Mouse (Mus musculus) cerebellum, postnatal 4 days (tissue): ENCODE data around the gene Shroom1.

Experiments used
- DNase-seq, 2 experiments: peaks; one replicate each; pipeline ENCODE4 v3.0.0; 2022; ENCODE audit warnings: low spot score in 2 of 2, mixed read lengths in 1 of 2

Shroom1 gene

GRCm38 (mm10) chr11:53479171-53479782 lies 22.3 kb downstream of the Shroom1 start:
- no peak for DNase-seq

GRCm38 (mm10) chr11:53479783-53480301 lies 22.8 kb downstream of the Shroom1 start, which contains the start of the genes Gm9945 and Sowaha:
Gene Gm9945 (plus strand): TSS chr11:53480166.
Gene Sowaha (minus strand): TSS chr11:53480274.
- DNase-seq, result no peak

GRCm38 (mm10) chr11:53481088-53481730 lies 24.2 kb downstream of the Shroom1 start:
- DNase-seq, result no peak

GRCm38 (mm10) chr11:53483159-53483891 lies 26.3 kb downstream of the Shroom1 start:
- DNase-seq, result no peak

DNA sequence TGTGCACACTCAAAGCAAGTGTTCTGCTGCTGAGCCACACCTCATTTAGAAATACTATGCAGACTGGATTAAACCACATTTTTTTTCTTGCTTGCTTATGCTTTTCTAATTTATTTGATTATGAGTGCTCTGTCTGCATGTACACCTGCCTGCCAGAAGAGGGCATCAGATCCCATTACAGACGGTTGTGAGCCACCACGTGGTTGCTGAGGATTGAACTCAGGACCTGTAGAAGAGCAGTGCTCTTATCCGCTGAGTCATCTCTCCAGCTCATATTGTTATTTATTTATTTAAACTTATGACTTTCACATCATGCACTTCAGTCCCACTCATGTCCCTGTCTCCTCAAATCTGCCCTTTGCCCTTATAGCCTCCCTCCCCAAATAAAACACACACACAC lies 28.7 kb downstream of the Shroom1 start:
- DNase-seq, result no peak

DNA sequence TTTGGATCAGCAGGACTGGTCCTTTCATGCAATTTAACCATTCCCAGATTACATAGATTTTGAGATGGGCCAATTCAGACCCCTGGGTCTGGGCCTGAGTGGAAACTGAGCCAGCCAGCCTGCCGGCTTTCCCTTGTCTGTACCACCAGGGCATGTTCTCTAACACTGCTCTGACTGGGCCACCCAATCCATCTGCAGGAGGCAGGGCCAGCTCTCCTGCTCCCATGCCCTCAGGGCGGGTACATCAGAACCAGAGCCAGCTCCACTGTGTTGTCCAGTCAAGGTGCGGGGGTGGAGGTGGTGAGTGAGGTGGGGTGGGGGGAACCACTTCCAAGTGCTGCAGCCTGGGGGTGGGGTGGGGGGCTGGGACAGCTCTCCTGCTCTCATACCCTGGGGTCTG lies 29.3 kb downstream of the Shroom1 start:
- no peak for DNase-seq

DNA sequence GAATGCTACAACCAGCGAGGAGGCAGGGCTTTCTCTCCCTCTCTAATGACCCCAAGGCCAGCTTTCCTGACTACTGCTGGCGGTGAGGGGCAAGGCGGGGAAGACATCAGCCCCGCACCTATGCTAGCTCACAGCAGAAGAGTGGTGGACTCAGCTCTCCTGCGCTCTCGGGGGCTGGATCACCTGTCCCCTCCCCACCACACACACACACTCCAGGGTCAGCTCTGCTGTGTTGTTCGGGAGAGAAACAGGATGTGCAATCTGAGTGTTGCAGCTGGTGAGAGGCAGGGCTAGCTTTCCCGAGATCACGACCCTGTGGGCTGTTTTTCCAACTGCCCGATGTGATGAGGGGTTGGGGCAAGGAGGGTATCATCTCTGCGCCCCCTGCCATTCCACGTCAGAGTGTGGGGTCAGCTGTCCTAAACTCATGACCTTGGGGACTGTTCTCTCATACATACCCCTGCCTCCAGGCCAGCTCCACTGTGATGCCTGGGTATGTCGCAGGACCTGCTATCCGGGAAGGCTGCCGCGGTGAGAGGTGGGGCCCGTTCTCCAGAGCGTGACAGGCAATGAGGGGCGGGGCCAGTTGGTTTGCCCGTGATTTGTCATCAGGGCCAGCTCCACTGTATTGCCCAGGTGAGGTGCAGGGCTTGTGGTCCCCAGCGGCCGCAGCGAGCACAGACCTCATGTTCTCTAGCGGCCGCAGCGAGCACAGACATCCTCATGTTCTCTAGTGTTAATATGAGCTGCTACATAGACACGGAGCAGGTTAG lies 30.0 kb downstream of the Shroom1 start:
- no peak for DNase-seq

DNA sequence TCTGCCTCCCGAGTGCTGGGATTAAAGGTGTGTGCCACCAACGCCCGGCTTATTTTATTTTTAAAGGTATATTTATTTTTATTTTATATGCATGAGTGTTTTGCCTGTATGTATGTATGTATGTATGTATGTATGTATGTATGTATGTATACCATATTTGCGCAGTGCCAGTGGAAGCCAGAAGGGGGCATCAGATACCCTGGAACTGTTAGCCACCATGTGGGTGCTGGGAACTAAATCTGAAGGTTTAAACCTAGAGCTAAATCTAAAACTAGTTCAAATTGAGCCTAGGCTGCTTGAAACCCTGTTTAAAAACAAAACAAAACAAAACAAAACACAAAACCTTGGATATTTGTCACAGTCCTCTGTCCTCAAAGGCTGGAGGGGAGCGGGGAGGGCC lies 32.0 kb downstream of the Shroom1 start:
- no peak for DNase-seq

- no peak for DNase-seq
Observed at GRCm38 (mm10) chr11:53489421-53489820, 32.4 kb downstream of the Shroom1 start.

GRCm38 (mm10) chr11:53491954-53492401 lies 35.0 kb downstream of the Shroom1 start:
- peak in 1 of 2 experiments; percentile 38 for DNase-seq

- no peak for DNase-seq
Observed at GRCm38 (mm10) chr11:53493243-53493955, 36.4 kb downstream of the Shroom1 start.

- no peak for DNase-seq
Observed at GRCm38 (mm10) chr11:53495417-53495816, 38.4 kb downstream of the Shroom1 start.

- DNase-seq, result no peak
Observed at GRCm38 (mm10) chr11:53496946-53497345, 39.9 kb downstream of the Shroom1 start.

DNA sequence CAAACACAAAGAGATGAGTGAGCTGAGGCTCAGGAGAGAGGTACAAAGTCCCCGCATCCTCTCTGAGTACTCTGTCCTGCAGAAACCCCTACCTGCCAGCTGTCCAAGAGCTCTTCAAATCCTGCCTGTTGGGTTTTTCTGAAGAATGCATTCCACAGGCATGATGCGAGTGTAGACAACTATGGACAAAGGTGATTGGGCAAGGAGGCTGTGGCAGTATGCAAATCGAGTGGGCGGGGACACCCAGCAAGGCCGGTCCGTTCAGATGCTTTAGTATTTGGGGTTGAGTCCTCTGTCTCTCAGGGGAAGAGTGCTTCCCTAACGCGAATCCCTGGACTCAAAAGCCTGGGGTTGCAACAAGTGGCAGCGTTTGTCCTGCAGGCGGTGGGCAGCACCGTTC lies 43.6 kb downstream of the Shroom1 start:
- no peak for DNase-seq

DNA sequence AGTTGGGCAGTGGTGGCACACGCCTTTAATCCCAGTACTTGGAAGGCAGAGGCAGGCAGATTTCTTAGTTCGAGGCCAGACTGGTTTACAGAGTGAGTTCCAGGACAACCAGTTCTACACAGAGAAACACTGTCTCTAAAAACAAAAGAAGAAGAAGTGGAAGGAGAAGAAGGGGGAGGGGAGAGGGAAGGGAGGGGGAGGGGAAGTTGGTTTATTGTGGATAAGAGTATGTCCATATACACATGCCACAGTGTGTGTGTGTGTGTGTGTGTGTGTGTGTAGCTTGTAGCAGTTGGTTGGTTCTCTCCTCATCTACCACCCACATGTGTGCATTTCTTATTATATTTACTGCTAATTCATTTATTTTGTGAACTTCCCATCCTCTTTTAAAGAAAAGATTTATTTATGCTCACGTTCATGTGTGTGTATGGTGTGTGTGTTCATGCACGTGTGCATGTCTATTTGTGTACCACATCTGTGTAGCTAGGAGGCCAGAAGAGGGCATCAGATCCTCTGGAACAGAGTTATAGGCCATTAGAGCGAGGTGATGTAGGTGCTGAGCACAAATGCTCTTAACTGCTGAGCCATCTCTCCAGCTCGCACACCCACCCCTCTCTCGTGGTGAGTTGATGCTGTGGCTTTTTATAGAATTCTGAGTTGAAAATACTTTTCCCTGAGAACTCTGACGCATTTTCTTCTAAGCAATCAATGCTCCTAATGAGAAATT lies 45.2 kb downstream of the Shroom1 start:
- DNase-seq, result no peak

DNA sequence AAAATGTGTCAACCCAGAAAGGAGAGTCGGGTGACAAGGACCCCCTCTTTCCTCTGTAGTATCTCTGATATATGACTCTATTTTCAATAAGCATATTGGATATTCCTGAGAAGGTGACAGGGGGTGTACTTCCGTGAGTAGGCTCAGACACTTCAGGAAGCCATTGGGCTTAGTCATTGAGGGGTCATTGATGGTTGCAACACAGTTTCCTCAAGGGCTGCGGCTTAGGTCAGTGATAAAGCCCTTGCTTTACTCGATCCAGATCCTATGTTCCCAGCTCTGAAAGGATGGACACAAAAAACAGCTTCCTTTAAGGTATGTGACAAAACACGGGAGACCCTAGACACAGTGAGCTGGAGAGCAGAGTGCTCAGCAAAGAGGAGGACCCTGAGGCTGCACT lies 46.7 kb downstream of the Shroom1 start:
- no peak for DNase-seq

- no peak for DNase-seq
Observed at GRCm38 (mm10) chr11:53504376-53504775, 47.4 kb downstream of the Shroom1 start.

DNA sequence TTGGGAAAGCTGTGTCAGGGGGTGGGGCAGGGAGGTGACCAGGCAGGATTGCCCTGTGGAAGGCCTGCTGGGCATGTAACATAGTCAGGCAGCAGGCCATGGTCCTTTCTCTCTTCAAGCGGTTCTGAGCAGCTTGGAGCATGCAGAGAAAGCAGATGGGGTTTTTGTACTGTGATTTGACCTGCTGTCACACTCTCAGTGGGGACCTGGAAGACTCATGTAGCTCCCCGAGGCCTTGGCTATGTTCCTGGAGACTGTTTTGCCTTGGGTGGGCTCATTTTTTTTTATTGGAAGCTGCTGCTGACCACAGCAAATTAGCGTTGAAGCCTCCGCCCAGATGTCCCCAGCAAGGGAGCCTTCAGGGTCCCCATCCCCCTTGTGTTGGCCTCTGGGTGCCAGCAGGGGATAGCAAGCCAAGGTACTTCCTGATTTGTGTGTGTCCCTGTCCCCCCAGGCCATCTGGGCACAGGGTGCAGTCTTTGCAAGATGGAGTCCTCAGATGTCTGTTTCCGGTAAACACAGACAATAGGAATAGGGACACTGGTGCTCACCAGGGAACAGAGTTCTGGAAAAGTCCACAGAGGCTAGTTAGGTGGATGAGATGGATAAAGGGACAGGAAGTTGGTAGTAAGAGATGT lies 48.1 kb downstream of the Shroom1 start:
- peak in 1 of 2 experiments; percentile 77 for DNase-seq

GRCm38 (mm10) chr11:53507098-53507805 lies 50.2 kb downstream of the Shroom1 start:
- peak in 1 of 2 experiments; percentile 30 for DNase-seq
